Mouse (Mus musculus): ENCODE results near the gene Grb2.

DNA sequence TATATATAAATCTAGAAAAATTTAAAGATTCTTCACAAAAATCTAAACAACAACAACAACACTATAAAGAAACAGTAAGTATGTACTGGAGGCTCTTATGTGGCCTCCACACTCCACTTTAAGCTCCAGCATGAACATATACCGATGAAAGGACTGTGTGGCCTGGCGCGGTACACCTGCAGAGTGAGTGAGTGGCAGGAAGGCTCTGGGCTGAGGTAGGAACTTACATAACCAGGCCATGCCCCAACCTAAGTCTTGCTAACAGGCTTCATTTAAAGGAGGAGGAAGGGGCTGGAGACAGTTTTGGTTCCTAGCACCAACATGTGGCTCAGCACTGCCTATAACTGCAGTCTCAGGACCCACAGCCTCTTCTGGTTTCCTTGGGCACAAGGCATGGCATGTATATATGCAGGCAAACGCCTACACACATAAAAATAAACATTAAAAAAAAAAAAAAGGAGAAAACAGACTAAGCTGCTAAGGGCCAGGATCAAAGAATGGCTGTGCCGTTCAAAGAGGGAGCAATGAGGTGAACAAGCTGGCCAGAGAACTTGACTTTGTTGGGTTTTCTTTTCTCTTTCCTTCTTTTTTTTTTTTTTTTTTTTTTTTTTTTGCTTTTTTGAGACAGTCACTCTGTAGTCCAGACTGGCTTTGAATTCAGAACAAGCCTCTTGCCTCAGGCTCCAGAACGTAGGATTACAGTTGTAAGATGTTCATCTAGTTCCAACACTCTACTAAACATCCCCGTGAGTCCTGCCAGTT lies 36.0 kb downstream of the Grb2 start:
- no peak for TF ChIP-seq CTCF (IDR thresholded peaks at IDR 0.05; ENCODE audit: control insufficient read depth, insufficient read depth, insufficient read length)
- no peak for TF ChIP-seq MYOG (IDR thresholded peaks at IDR 0.05; ENCODE audit: control insufficient read depth, extremely low read depth, insufficient read length)
- TF ChIP-seq MAX (IDR thresholded peaks at IDR 0.05) = no peak
- no peak for TF ChIP-seq USF1 (IDR thresholded peaks at IDR 0.05; ENCODE audit: low read depth)
- TF ChIP-seq MYOD1 (IDR thresholded peaks at IDR 0.05; ENCODE audit: control insufficient read depth, insufficient read length, low read depth) = no peak
- no peak for TF ChIP-seq CEBPB (IDR thresholded peaks at IDR 0.05; ENCODE audit: low read depth)

Data from C2C12 (cell line).